Mouse (Mus musculus) embryonic fibroblast, embryonic 13.5 days (primary cell): ENCODE data around the gene Grin2a. TPM values are rescaled to one million over a fixed set of nuclear protein-coding genes. Genes with fewer than 3 reads are reported as not detected.

Experiments used
- H3K27ac ChIP-seq: 2 replicates; pipeline ENCODE4 v1.5.1; 2012; ENCODE audit warnings: low read length, control low read depth, inconsistent platforms; ENCODE audit not compliant: insufficient read depth
- H3K4me1 ChIP-seq: 2 replicates; pipeline ENCODE4 v1.6.1; 2011; ENCODE audit warnings: low read length; ENCODE audit not compliant: control insufficient read depth, insufficient read depth
- H3K4me3 ChIP-seq: 2 replicates; pipeline ENCODE4 v1.5.1; 2011; ENCODE audit warnings: mild to moderate bottlenecking, control low read depth, low read length; ENCODE audit not compliant: insufficient read depth
- CTCF ChIP-seq: IDR thresholded peaks from 2 replicates; pipeline ENCODE4 v1.5.1; 2011; ENCODE audit warnings: mild to moderate bottlenecking, control low read depth, low read length, moderate library complexity, borderline replicate concordance; ENCODE audit not compliant: insufficient read depth
- POLR2A ChIP-seq: IDR thresholded peaks from 2 replicates; pipeline ENCODE4 v1.6.1; 2011; ENCODE audit warnings: low read depth, mild to moderate bottlenecking, control low read depth, low read length, moderate library complexity
- polyA plus RNA-seq: library from polyadenylated mRNA; stranded (reverse); fragments of >200 nt; gene quantifications from 2 replicates; pipeline ENCODE4 v1.2.4, GENCODE M21; 2011; ENCODE audit warnings: low read depth; ENCODE audit not compliant: missing spikeins, insufficient read length

The Grin2a gene
- polyA plus RNA-seq, 1 experiment: 0.11 TPM

GRCm38 (mm10) chr16:9764086-9764485 is 231.3 kb downstream of the Grin2a start:
- Histone ChIP-seq H3K4me3 (no peak overlapping the region), H3K27ac (no peak overlapping the region), H3K4me1 (no peaks in the 10 kb centered on the region)
- TF ChIP-seq POLR2A: no peak
- no peak for TF ChIP-seq CTCF

- no peak for TF ChIP-seq POLR2A
- no peak for TF ChIP-seq CTCF
- Histone ChIP-seq H3K4me3 (no peak overlapping the region), H3K4me1 (no peaks in the 10 kb centered on the region), H3K27ac (no peak overlapping the region)
Observed at GRCm38 (mm10) chr16:9760347-9760746, 235.0 kb downstream of the Grin2a start.

- Histone ChIP-seq H3K4me1 (no peaks in the 10 kb centered on the region), H3K4me3 (no peak overlapping the region), H3K27ac (no peak overlapping the region)
- TF ChIP-seq POLR2A (no peak), CTCF (no peak)
Observed at GRCm38 (mm10) chr16:9756849-9757248, 238.5 kb downstream of the Grin2a start.

GRCm38 (mm10) chr16:9754061-9754460 is 241.3 kb downstream of the Grin2a start:
- Histone ChIP-seq H3K27ac (no peak overlapping the region), H3K4me3 (no peak overlapping the region), H3K4me1 (no peaks in the 10 kb centered on the region)
- TF ChIP-seq POLR2A (no peak), CTCF (no peak)

GRCm38 (mm10) chr16:9753045-9753444 is 242.3 kb downstream of the Grin2a start:
- Histone ChIP-seq H3K4me3 (no peak overlapping the region), H3K4me1 (no peaks in the 10 kb centered on the region), H3K27ac (no peak overlapping the region)
- no peak for TF ChIP-seq POLR2A
- TF ChIP-seq CTCF: no peak

GRCm38 (mm10) chr16:9752600-9752999 is 242.8 kb downstream of the Grin2a start:
- no peak overlapping the region for H3K4me3 ChIP-seq
- H3K27ac ChIP-seq: no peak overlapping the region
- no peak for TF ChIP-seq CTCF
- TF ChIP-seq POLR2A: no peak
- H3K4me1 ChIP-seq: no peaks in the 10 kb centered on the region

- TF ChIP-seq POLR2A (no peak), CTCF (no peak)
- H3K4me3 ChIP-seq: no peak overlapping the region
- no peak overlapping the region for H3K27ac ChIP-seq
- no peaks in the 10 kb centered on the region for H3K4me1 ChIP-seq
Observed at GRCm38 (mm10) chr16:9751045-9751569, 244.3 kb downstream of the Grin2a start.

GRCm38 (mm10) chr16:9749661-9750060 is 245.7 kb downstream of the Grin2a start:
- TF ChIP-seq CTCF (no peak), POLR2A (no peak)

GRCm38 (mm10) chr16:9742443-9742842 is 252.9 kb downstream of the Grin2a start:
- TF ChIP-seq CTCF: no peak
- no peak for TF ChIP-seq POLR2A
- Histone ChIP-seq H3K4me3 (no peak overlapping the region), H3K4me1 (no peaks in the 10 kb centered on the region), H3K27ac (no peak overlapping the region)

More at GRCm38 (mm10) chr16:9749661-9750060, 245.7 kb downstream of the Grin2a start:
- Histone ChIP-seq H3K27ac (no peak overlapping the region), H3K4me3 (no peak overlapping the region), H3K4me1 (no peaks in the 10 kb centered on the region)

- Histone ChIP-seq H3K4me3 (no peak overlapping the region), H3K27ac (no peak overlapping the region), H3K4me1 (no peaks in the 10 kb centered on the region)
- no peak for TF ChIP-seq POLR2A
- TF ChIP-seq CTCF: no peak
Observed at GRCm38 (mm10) chr16:9738679-9739078, 256.7 kb downstream of the Grin2a start.

GRCm38 (mm10) chr16:9737131-9737530 is 258.2 kb downstream of the Grin2a start:
- TF ChIP-seq CTCF (no peak), POLR2A (no peak)
- H3K4me3 ChIP-seq: no peak overlapping the region
- no peak overlapping the region for H3K27ac ChIP-seq
- H3K4me1 ChIP-seq: no peaks in the 10 kb centered on the region
